Mouse (Mus musculus) spleen, postnatal 14 days (tissue): ENCODE results near the gene Ing5.
A peak's percentile ranks its signal among the peaks of the same experiment; 100 is the strongest.
"Not testable (repeated sequence)": the region's sequence is repeated elsewhere in the genome, so short reads cannot be mapped to it uniquely, and the experiment has no call there.

Experiments used
- DNase-seq, 2 experiments: peaks; one replicate each; pipeline ENCODE4 v3.0.0; 2021 to 2022; ENCODE audit warnings: low spot score in 2 of 2

Gene Ing5

DNA sequence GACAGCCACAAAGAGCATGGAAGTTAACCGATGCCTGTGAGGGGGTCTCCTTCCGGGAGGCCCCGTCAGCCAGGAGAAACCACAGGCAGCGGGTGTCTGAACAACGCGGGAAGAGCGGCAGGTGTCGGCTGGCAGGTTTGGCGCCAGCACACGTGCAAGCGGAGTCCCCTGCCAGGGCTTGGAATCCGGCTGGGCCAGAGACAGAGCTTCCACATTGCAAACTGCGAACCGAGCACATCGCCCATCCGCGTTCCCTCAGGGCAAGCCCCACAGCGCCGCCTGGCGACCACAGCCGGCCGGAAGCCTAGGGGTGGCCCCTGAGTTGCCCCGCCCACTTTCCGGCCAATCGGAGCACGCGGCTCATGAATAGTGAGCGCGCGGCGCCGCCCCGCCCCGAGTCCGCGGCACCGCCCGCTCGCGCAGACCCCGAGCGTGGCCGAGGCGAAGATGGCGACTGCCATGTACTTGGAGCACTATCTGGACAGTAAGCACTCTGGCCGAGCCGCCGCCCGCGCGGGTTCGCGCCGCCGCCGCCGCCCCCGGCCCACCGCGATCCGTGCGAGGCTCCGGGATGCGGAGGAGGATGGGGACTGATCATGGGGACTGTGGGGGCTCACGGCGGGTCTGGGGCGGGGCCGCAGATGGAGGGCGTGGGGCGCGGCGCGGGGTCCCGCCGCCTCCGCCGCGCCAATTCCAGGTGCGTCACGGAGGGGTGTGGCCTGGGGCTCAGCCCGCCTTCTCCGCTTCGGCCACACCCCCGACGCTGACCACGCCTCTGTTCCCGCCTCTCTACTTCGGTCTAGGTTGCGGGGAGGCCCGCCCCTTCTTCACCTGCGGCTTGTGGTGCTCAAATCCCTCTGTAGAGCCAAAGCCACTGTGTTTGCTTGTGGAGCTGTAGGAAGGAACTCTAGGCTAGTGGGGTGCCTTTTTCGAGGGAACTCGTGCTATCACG lies at the start of gene Ing5:
Gene Ing5, plus strand, starts transcription at position 410 of the 952 bp plus-strand sequence.
- peak; percentile 100 for DNase-seq

DNA sequence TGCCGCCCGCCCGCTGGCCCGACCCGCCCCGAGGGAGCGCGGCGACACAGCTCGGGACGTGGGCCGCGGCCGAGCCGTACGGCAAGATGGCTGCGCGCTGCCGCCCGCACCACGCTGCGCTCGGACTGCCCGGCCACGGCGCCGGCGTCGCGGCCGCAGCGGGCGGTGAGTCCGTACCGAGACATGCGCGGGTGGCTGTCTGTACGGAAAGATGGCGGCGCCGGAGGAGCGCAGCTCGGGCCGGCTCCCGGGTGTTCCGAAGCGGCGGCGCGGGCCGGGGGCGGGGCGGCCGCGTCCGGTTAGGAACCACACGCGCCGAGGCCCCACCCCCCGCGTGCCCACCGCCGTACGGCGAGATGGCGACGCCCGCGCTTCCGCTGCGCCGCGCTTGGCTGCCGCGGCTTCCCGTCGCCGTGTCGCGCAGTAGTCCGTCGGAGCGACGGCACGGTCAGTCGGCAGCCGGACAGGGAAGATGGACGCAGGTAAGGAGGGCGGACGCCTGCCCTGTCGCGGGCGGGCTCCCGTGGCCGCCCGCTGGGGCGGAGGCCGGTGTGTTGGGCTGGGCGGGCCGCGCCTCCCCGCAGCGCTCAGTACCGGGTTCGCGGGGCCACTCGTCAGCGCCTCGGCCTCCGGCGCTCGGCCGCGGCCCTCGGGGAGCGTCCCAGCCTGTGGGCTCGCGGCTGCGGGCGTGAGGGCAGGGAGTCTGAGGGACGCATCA lies 49.0 kb upstream of the Ing5 start, which contains the start of gene Thap4:
Gene Thap4, minus strand, starts transcription at position 292 of the 718 bp plus-strand sequence.
- peak; percentile 74 to 84 for DNase-seq

DNA sequence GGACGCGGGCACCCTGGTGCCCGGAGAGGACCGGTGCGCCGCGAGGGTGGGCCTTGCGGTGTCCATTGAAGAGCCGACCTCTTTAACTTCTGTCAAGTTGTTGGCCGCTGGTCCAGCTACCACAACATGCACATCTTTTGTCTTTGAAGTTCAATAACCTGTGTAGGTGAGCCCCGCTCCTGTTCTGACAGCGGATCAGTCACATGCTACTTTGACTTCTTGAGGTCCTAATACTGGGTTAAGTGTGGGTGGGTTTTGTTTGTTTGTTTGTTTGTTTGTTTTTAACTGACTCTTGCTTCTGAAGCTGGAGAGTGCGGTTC lies 48.5 kb upstream of the Ing5 start:
- no peak for DNase-seq

DNA sequence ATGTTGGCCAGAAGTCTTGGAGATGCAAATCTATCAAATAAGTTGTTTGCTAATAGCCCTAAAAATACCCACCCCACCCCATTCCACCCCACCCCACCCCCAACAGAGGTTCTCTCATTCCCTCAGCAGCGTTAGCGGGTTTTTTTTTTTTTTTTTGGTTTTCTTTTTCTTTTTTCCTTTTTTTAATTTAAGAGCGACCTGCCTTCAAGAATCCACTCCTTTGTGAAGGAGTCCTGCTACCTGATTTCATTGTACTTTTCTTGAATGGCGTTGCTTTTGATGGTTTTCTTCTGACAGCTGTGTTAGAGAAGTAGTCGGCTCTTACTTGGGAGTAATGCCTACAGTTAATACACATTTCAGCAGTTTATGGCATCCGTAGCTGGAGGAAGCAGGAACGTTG lies 48.1 kb upstream of the Ing5 start:
- DNase-seq: no peak

DNA sequence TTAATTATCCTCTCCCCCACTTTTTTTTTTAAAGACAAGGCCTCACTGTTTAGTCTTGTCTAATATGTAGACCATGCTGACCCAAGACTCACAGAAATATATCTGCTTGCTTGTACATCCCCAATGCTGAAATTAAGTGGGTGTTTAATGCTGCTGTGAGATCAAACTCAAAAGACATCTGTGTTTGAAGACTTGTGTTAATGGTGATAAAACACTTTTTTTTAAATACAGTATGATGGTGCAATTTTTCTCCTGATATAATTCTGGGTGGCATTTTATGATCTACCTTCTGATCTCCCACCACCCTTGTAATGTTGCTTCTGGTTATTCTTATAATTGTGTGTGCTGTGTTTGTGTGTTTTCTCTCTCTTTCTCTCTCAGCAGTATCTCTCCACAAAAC lies 47.6 kb upstream of the Ing5 start:
- no peak for DNase-seq

DNA sequence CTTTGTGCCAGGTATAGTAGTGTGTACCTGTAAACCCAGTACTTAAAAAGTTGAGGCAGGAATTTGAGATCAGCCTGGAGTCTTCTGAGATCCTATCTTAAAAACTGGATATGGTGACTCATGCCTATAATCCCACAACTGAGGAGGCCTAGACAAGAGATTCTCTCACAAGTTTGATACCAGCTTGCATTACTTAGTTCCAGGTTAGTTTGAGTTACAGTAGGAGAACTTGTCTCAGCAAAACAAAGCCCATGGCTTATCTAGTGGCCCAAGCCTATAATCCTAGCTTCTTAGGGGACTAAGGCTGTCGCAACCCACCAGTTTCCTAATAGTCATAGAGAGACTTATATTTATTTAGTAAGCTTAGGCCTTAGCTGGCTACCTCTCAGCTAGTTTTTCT lies 43.7 kb upstream of the Ing5 start:
- no peak for DNase-seq

DNA sequence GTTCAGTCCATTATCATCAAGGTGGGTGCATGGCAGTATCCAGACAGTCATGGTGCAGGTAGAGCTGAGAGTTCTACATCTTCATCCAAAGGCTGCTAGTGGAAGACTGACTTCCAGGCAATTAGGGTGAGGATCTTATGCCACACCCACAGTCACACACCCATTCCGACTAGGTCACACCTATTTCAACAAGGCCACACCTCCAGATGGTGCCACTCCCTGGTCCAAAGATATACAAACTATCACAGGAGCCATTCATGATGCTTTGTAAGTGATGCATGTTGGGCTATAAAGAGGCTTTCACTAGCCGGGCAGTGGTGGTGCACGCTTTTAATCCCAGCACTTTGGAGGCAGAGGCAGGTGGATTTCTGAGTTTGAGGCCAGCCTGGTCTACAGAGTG lies 40.2 kb upstream of the Ing5 start:
- not testable (repeated sequence) for DNase-seq

DNA sequence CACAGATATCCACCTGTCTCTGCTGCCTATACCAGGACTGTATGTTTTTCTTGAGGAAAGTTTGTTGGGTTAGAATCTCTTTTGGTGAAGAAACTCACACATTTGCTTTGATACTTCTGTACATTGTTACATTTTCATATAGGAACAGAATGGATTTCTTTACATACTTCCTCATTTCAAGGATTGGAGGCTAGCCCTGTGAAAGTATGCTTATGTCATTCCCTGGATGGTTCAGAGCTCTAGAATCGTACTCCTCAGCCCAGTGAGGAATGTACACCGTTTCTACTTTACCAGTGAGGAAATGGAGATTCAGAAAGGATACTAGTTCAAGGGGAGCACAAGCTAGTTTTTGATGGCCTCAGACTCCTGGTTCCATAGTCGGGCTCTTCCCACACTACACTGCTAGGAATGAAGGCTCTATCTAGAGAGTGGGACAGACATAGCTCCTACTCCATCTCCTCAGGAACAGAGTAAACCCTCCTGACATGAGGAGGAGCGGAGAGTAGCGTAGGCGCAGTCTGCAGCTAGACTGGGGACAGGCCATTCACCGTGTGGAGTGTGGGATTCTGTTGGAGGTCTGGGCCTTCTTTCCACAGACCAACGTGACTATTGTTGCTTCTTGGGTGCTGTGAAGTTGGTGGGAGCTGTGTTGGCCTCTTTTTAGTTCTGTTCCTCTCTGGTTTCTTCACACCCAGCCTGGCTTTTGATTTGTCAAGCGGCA lies 38.7 kb upstream of the Ing5 start:
- no peak for DNase-seq

DNA sequence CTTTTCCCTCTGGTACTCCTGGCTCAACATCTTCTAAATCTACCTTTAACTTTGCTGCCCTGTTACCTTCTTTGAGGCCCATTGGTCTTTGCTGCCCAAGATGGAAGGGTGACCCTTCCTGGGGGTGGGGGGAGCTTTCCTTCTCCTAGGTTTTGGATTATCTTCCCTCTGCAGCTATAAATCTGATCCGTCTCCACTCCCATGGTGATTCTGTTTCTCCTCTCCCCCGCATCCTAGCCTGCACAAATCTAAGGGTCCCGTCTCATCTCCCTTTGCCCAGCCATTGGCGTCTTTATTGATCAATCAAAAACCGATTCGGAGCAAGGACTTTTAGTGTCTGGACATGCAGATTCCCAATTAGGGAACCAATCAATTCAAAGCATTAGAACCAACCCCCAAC lies 36.2 kb upstream of the Ing5 start:
- DNase-seq: no peak

DNA sequence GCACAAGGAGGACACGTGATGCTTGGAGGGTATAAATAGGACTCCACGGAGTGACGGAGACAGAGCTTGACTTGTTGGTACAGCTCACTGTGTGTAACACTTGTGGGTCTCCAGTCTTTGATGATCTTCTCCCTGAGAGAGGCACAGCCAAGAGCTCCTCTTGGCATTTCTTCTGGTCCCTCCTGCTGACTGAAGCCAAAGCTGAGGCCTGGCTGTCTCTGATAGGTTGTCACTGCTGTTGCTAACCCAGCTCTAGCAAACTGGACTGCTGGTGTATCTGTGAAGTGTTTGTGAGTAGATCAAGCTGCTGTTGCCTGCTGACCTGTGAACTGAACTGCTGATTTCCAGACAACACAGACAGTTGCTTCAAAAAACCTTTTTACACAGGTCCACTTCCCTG lies 33.9 kb upstream of the Ing5 start:
- no peak for DNase-seq

DNA sequence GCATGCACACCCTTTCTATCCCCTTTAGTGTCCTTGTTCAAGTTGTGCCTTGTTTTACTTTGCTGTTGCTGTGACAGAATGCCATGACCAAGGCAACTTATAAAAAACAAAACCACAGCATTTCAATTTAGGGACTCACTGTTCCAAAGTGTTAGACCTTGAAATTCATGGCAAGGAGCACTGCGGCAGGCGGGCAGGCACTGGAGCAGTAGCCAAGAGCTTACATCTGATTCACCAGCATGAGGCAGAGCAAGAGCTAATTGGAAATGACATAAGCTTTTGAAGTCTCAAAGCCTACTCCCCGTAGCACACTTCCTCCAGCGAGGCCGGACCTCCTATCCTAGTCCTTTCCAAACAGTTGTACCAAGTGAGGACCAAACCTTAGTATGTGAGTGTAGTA lies 27.1 kb upstream of the Ing5 start:
- DNase-seq: no peak

DNA sequence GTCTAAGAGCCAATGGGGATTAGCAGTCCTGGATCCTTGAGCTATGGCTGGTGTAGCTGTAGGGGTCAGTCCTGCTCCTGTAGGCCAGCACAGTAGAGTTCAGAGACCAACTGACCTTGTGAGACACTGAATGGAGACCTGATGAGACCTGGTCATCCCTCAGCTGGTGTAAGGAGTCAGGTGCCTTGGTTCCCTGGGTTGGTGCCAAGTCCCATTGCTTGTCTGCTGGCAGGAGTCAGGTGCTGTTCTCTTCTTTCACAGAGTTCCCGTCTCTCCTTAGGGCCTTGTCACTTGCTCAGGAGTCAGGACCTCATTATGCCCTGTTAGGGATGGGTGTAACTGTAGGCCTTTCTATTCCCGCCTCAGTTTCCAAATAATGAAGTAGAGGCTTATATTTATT lies 16.9 kb upstream of the Ing5 start:
- no peak for DNase-seq

DNA sequence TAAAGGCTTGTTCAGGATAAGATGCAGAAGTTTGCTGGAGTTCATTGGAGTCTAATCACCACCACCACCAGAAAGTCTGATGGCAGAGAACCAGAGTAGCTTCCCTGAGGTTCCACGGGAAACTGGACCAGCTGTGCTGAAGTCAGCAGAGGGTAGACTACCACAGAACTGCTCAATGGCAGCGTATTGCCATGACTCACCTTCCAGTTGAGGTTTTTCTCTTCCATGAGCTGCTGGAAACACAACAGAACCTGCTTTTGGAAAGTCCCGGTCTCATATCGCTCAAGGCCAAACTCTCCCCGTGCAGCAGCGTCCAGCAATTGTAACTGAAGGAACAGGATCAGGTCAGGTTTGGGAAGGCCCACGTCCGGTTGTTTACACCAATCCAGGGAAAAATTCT lies 9.2 kb upstream of the Ing5 start:
- no peak for DNase-seq

DNA sequence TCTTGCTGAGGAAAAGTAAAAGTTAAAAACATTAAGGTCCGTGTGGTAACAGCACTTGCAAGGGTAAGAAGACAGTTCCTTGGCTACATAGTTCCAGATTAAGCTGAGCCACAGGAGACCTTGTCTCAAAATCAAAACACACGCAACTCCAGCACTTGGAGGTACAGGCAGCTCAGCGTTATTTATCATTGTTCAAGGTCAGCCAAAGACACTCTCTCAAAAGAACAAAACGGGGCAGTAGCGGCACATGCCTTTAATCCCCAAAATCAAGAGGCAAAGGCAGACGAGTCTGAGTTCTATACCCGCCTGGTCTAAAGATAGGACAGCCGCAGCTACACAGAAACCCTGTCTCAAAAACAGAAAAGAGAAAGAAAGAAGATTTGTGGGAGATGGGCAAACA lies 7.9 kb upstream of the Ing5 start:
- no peak for DNase-seq

DNA sequence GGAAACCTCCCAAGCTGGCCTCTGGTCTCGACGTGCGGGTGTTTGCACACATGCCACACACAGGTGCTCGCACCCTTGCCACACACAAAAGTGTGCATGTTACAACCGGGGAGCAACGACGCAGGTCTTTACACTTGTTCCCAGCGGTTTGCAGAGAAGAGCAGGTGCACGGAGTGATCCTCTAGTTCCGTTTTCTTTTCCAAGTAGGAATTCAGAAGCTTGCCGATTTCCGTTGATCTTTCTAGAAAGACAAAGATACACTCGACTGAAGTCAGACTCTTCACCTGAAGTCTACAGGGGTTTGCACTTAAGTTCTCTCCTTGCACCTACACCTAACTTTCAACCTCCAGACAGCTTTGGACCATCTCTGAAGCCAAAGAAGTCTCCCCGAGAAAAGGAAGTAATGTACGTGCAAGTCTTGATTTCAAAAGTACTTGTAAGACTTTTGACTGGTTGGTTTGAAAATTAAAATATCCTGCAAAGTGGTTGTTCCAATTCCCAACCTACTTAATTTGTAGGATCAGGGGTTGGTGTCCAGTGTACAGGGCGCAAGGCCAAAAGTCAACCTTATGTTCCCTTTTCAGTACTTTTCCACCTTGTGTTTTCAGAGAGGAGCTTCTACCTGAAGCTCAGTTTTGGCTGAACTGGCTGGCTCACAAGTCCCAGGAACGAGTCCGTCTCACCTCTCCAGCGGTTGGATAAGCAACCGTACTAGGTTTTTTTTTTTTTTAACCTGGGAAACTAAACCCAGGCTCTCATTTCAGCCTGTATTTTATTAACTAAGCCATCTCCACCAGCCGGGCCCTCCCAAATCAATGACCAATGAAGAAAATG lies 2.9 kb upstream of the Ing5 start:
- no peak for DNase-seq

DNA sequence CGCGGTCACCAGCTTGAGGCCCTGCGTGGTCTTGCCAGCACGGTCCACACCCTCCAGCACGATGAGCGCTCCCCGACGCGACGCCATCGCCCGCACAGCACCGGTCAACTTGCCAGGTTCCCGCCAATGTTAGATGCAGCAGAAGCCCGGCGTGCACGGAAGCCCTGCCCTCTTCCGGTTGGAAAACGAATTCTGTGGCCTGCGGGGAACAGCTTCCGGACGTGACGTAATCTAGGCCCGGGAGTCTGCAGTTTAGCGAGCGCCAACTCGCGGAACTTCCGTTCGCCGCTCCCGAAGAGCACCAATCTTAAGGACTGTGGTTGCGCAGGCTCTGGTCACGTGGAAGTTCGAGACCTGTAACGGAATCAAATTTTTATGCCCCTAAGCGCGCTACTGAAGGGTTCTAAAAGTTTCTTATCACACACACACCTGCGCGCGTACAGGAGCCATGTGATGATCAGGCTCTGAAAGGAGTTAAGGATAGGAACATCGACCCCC lies 2.0 kb upstream of the Ing5 start, which contains the start of gene Dtymk:
Gene Dtymk, minus strand, starts transcription at position 194 of the 498 bp plus-strand sequence.
- DNase-seq: peak; percentile 77 to 82

DNA sequence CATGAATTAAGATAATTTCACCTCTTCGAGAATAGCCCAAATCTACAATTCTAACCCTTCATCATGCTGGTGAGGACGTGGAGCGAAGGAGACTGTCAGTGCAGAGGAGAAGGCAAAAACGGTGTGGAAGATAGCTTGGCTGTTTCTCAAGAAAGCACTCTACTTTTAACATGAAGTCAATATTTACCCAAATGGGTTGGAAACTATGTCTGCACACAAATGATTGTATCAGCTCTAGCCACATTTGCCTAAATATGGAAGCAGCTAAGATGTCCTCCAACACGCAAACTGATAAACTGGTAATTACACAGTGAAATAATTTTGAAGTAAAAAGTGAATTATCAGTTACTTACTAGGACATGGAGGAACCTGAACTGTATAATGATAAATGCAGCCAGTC lies 994 bp upstream of the Ing5 start:
- DNase-seq: no peak

DNA sequence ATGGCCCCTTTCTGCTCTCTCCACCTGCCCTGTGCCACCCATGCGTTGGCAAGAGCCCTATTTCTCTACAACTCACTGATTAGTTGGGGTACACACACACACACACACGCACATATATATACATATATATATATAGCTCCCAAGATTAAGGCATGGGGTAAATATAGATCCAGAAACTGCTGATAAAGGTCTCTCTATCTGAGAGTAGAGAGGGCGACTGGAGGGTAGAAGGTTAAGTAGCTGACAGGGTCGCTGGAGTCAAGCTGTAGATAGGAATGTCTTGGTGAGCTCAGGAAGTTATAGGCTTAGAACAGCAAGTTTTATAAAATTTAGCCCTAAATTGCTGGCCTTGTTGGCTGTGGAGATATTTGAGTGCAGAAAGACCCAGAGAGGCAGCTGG lies 1.1 kb downstream of the Ing5 start:
- no peak for DNase-seq

DNA sequence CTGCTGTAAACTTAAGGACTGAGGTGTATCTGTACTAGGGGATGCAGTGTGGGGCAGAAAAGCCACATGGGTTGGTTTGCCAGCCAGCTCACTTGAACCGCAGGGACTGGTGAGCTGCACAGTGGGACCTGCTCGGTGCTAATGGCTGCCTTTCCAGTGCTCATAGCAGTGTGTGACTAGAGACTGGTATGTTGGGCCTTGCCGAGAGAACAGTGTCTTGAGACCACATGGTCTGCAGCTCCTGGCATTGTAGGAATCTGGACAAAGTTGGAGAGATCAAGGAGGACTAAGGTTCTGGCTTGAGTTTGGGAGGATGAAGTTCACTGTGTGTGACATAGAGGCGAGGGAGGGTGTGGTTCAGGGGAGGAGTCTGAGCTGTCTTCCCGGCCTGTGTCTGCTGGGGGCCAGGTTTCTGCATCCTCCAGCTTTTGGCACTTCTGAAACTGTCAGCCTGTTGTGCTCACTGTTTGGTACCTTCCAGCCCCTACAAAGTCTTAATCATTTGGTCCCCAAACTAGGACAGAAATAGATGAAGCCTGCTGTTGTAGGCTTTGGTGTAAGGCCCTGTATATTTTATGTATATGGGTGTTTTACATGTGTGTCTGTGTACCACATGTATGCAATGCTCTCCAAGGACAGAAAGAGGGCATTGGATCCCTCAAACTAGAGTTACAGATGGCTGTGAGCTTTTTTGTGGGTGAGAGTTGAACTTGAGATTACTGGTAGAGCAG lies 1.6 kb downstream of the Ing5 start:
- peak in 1 of 2 experiments; percentile 8 for DNase-seq

DNA sequence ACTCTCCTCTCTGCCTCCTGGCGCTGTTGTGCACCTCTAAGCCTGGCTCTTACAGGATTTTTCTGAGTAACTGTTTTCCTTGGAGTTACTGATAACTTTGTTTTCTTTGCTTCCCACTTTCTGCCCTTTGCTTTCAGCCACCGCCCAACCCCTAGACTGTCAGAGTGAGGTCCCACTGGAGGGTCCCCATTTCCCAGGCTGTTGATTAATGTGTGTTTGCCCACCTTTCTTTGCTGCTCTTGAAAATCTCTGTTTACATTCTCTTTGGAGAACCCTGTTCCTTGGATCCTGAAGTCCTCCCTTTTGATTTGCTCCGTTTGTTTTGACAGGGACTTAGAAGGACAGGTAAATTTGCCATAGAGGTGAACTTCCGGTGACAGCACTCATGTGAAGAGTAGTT lies 5.1 kb downstream of the Ing5 start:
- no peak for DNase-seq

DNA sequence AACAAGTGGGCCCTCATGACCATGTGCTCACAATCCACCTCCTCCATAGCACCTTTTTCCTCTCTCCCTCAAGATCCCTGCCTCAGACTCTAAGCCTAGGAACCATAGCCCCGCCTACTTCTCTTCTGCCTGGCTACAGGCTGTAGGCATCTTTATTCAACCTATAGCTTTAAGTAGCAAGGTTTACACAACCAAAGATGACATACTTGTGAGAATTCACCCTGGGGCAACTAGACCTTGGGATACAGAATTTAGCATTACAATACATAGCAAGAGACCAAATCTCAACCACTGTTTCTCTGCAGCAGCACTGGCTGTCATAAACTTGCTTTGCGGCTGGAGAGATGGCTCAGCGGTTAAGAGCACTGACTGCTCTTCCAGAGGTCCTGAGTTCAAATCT lies 6.2 kb downstream of the Ing5 start:
- no peak for DNase-seq
